Mouse (Mus musculus): ENCODE data around the gene Mgat5b.

DNA sequence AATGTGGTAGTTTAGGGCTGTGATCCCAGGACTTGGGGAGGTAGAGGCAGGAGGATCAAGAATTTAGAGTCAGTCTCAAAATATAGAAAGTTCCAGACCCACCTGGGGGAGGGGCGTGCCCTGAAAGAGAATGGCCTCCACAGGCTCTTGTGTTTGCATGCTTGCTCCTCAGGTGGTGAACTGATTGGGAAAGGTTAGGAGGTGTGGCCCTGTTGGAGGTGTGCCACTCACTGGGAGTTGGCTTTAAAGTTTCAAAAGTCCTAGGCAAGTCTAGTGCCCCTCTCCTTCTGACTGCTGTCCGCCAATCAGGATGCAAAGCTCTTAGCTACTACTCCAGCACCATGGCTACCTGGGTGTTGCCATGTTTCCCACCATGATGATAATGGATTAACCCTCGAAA is 3.4 kb upstream of the Mgat5b start:
- TF ChIP-seq JUND (IDR thresholded peaks at IDR 0.05; ENCODE audit: low read depth, low read length) = no peak
- no peak for TF ChIP-seq ZNF384 (IDR thresholded peaks at IDR 0.05; ENCODE audit: low read depth, low read length)
- TF ChIP-seq RAD21 (IDR thresholded peaks at IDR 0.05; ENCODE audit: low read depth, low read length) = no peak
- TF ChIP-seq CTCF (IDR thresholded peaks at IDR 0.05 in 2 of 3, conservative IDR thresholded peaks at IDR 0.05 in 1 of 3; ENCODE audit: control insufficient read depth in 1 of 3, insufficient read depth in 1 of 3, low read depth in 2 of 3, low read length in 3 of 3, poor library complexity in 1 of 3, severe bottlenecking in 1 of 3) = no peak
- TF ChIP-seq POLR2A (IDR thresholded peaks at IDR 0.05; ENCODE audit: control insufficient read depth in 1 of 2, insufficient read depth in 1 of 2, low read depth in 1 of 2, low read length in 2 of 2, poor library complexity in 1 of 2) = no peak
- TF ChIP-seq USF1 (IDR thresholded peaks at IDR 0.05; ENCODE audit: low read depth, low read length) = no peak
- TF ChIP-seq ZKSCAN1 (IDR thresholded peaks at IDR 0.05; ENCODE audit: low read depth, low read length) = no peak
- TF ChIP-seq E2F4 (IDR thresholded peaks at IDR 0.05; ENCODE audit: borderline replicate concordance, low read depth, low read length) = no peak
- TF ChIP-seq MXI1 (IDR thresholded peaks at IDR 0.05; ENCODE audit: low read depth, low read length) = no peak
- TF ChIP-seq MYC (IDR thresholded peaks at IDR 0.05; ENCODE audit: low read depth, low read length) = no peak
- TF ChIP-seq EP300 (IDR thresholded peaks at IDR 0.05; ENCODE audit: low read depth in 1 of 2, low read length in 2 of 2) = no peak
- TF ChIP-seq RCOR1 (IDR thresholded peaks at IDR 0.05; ENCODE audit: low read depth, low read length) = no peak
- no peak for TF ChIP-seq ELF1 (IDR thresholded peaks at IDR 0.05; ENCODE audit: low read depth, low read length)

All from MEL (cell line).